Mouse (Mus musculus): Measurements from ENCODE around the gene Ahcy.
"Not testable (repeated sequence)": the region's sequence is repeated elsewhere in the genome, so short reads cannot be mapped to it uniquely, and the experiment has no call there.

The Ahcy gene

GRCm38 (mm10) chr2:155073978-155074765 lies at the start of gene Ahcy:
Ahcy (minus strand) TSS chr2:155074497.
- peak; percentile 94 for DNase-seq

DNA sequence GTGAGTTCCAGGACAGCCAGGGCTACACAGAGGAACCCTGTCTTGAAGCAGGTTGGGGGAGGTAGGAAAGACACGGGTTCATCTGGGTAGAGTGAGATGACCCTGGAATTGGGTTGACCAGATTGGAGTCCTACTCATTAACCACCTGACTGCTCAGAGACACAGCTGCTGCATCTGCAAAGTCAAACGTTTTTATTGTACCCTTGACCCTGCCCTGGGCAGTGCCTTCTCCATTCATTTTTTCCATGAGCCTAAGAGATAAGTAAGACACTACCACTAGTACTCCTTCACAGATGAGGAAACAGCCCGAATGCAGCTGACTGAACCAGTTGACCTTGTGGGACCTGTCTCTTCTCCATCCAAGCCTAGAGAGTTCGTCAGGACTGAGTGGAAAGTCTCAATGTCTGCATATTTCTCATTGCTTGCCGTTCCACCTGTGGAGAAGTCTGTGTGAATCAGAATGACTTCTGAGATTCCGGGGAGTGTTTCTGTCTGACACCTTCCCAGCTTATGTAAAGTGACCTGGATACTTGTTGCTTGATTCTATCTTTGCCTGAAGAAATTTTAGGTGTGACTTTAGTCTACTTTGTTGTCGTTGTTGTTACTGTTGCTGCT lies 41.0 kb upstream of the Ahcy start:
- no peak for DNase-seq

DNA sequence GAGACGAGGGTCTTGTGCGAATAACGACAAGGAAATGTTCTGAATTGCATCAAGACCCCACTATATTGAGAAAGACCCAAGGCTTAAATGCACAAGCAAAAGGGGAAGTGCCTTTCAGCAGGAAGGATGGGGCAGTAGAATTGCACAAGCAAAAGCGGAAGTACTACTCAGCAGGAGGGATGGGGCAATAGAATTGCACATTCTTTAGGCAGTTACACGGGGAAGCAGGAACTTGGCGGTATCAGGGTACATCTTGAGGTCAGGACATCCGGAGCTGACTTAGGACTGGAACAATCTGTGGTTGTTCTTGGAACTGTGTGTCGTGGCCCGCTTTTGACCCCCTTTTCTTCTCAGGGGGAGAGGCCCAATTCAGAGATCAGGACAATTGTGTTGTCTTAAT lies 33.0 kb upstream of the Ahcy start:
- DNase-seq, result not testable (repeated sequence)

DNA sequence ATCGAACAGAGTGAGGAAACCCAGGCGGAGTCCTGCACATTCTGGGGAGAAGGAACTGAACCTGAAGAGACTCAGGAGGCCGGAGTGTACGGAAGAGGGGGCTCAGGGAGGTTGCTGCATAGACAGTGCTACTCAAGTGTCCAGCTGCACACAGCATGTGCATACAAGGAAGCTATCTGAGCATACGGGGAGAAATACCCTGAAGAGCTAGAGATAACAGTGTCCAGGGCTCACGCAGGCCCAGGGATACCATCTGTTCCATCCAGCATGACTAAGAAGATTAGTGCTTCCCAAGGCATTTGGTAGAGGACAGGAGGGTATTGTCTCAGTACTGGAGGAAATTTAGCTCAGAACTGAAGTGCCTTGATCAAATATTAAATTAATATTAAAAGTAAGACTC lies 29.3 kb upstream of the Ahcy start:
- no peak for DNase-seq

DNA sequence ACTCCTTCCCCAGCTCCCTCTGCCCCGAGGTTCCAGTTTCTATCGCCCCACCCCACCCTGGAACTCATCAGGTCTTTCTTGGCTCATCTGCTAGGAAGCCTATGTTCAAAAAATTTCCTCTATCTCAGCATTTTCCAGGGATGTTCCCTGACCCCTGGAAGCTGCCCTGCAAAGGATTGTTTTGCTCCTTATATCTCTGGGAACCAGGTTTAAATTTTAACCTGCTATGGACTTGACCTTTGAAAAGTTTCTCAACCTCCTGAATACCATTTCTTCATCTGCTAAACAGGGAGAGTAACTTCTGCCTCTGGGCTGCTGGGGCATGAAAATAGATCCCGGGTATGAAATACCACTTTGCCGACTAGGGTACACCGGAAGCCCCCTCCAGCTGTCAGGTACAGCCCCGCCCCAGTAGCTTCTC lies 27.5 kb upstream of the Ahcy start:
- DNase-seq, result peak; percentile 75

DNA sequence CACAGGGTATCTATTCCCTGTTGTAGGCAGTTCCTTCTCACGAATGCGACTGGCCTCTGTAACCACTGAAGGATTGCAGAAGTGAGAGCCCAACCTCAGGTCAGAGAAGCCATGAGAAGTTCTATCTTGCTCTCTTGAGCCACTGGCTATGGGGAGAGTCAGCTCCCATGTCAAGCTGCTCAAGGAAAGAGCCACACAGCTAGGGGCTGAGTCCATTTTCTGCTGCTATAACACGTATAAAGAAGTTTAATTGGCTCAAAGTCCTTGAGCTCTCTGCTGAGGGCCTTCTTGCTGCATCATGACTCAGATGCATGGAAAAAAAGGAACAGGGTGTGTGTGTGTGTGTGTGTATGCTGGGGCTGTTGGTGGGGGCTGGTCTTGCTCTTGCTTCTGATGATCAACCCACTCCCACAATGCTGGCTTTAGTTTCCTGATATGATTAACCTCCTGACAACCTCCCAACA lies 26.5 kb upstream of the Ahcy start:
- no peak for DNase-seq

DNA sequence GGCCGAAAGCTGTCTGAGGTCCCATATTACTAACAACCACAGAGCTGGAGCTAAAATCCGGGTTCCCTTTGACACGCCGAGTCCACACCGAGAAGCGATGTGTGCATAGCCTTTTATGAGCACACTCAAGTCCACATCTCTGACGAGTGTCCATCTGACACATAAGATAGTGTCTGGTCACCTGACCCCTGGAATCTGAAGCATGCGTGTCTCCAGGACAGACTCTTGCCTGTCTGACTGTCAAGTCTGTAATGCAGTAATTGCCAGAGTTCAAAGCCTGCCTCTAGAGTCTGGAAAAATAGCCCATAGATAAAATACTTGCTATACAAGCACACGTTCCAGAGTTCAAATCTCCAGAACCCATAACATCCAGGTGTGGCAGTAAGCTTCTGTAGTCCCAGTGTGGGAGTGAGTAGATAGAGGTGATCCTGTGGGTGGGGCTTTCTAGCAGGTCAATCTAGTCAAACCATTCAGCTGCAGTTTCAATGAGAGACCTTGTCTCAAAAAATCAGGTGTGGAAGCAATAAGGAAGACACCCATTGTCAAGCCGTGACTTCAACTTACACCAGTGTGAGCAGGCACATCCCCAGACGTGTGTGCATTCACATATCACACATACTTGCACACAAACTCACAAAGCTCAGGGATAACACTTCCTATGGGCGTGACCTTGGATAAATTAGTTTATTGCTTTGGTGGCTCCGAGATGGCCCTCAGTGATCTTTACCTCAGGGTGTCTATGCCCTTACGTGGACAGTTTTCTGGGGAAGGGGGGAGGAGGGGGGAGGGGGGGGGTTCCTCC lies 25.9 kb upstream of the Ahcy start:
- DNase-seq, result no peak

GRCm38 (mm10) chr2:155099421-155099820 lies 25.1 kb upstream of the Ahcy start:
- peak; percentile 77 for DNase-seq

DNA sequence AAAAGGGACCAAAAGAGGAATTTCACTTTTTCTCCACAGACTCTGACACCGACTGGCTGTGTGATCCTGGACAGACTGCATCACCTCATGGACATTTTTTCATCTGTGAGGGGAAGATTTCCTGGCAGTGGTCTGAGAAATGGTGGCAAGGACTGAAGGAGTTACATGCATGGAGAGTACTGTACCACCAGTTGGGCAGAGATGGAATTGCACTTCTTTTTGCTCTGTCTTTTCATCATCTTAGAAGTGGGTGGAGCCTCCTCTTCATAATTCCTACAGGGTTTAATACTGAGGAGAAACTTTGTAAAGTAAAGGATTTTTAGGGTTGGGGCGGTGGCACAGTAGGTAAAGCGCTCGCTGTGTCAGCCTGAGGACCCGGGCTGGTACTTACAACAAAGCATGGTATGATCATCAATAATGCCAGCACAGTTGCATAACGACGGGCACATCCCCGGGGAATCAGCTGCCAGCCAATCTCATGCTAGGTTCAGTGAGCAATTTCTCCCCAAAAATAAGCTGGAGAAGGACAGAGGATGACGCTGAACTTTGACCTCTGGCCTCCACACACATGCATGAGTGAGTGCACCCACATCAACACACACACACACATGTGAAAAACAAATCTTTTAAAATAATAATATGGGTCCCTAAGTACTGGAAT lies 24.6 kb upstream of the Ahcy start:
- DNase-seq, result peak; percentile 41

GRCm38 (mm10) chr2:155093418-155093817 lies 19.1 kb upstream of the Ahcy start:
- no peak for DNase-seq

- DNase-seq, result no peak
Measured at GRCm38 (mm10) chr2:155091743-155092075, 17.4 kb upstream of the Ahcy start.

DNA sequence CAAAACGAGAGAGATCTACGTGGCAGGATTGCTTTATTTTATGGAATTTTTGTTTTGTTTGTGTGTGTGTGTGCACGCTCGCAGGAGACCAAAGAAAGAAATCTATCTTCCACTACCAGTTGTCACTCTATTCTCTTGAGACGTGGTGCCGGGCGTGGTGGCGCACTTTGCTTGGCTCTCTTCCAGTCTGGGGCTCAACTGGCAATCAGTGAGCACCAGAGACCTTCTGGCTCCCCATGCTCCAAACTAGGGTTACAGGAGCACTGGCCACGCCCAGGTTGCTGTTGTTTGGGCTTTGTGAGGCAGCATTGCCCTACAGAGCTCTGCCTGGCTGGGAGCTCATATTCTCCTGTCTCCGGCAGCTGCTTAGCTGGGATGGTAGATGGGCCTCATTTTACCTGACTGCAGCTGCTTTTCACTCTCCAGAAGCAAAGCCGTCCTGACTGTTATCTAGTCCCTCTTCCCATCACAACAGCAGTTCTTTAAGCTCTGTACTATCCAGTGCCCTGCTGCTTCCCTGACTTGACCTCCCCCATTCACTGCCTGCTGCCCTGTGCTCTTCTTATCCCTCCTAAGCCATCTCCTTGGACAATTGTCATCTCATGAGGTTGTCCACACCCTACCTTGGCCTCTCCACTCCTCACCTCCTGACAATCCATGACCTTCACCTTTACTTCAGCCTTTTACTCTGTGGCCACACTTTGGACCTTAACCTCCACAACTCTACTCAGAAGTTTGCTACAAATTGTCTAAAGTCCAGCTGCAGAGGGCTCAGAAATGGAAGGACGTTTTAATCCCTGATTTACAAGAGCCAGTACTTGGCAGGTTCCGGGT lies 16.8 kb upstream of the Ahcy start:
- DNase-seq, result no peak

GRCm38 (mm10) chr2:155088264-155088663 lies 14.0 kb upstream of the Ahcy start:
- no peak for DNase-seq

DNA sequence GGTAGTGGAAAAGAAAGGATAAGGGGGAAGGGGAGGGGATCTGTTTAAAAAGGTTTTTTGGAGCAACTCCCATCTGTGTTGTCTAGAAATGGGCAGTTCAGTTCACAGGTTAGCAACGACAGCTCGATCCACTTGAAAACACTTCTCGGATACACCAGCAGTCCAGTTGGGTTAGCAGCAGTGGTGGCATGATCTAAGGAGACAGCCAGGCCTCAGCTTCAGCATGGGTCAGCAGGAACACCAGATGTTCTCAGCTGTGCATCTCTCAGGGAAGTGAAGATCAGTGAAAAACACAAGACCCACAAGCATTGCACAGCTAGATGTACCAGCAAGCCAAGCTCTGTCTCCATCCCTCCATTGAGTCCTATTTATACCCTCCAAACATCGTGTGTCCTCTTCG lies 12.0 kb upstream of the Ahcy start:
- no peak for DNase-seq

DNA sequence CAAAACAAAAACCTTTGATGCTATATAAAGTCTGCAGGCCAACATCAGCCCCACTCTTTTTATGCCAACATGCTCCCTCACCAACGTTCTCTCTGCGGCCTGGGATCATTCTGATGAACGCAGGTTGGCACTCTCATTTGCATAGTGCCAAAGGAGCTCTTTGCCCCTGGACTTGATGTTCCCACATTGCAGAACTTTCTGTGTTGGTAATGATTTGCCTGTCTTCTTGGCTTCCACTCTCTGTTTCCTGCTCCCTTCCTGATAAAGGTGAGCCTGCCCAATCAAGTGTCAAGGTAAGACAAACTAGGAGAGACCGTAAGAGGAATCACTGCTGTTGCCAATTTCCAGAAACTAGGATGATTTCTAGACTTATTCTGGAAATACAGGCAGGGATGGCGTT lies 10.2 kb upstream of the Ahcy start:
- peak; percentile 60 for DNase-seq

DNA sequence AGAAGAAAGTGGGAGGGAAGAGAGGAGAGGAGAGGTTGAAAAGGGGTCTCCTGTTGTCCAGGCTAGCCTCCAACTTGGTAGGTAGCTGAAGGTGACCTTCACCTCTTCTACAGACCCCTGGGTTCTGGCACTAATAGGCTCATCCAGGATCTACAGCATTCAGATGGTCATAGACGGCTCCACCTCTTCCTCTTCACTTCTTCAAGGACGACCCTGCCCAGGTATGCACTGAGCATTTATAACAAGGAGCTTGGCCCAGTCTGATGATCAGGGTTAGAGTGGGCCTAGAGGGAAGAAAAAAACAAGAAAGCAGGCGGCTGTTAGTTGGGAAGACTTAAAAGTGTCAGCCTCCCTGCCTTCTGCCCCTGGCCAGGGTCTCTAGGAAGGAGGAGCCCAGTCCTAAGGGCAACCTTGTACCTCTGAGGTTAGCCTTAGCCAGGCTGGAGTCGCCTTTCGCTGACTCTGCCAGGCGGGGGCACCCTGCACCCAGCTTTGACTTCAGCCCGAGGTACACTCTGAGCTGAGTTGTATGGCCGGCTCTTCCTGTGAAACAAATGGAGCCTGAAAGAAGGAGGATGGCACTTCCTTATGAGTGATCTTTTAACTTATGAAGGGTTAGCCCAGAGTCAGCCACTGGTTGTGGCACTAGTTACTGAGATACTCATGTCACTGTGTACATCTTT lies 8.0 kb upstream of the Ahcy start:
- DNase-seq, result peak; percentile 83

- peak; percentile 64 for DNase-seq
Measured at GRCm38 (mm10) chr2:155081056-155081455, 6.8 kb upstream of the Ahcy start.

DNA sequence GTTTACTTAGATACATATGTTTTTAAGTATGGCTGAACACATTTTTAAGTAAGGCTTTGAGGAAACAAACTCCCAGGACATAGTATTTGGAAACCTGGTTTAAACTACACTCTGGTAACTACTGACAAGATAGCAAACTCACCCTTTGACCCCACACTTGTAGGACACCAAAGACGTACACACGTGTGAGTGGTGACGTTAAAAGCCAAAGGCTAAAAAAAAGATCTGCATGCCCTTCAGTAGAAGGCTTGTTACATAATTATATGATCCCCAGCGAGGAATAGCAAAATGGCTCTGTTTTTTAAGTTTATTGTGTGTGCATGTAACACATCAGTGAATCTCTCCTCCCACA lies 5.9 kb upstream of the Ahcy start:
- no peak for DNase-seq

GRCm38 (mm10) chr2:155079500-155080178 lies 5.3 kb upstream of the Ahcy start:
- DNase-seq, result no peak

DNA sequence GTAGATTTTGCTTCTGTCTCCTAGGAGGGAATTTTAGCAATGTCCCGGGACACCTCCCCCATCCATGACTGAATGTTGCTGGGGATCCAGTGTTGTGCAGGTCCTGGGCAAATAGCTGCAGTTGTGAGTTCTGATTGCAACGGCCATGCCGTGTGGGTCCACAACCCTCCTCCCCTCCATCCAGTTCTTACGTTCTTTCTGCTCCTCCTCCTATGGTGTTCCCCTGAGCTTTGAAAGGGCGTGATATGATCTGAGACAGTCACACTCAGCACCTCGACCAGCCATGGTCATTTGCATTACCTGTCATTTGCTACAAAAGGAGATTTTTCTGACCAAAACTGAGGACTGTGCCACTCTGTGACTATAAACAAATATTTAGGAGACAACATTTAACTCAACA lies 1.4 kb upstream of the Ahcy start:
- no peak for DNase-seq

DNA sequence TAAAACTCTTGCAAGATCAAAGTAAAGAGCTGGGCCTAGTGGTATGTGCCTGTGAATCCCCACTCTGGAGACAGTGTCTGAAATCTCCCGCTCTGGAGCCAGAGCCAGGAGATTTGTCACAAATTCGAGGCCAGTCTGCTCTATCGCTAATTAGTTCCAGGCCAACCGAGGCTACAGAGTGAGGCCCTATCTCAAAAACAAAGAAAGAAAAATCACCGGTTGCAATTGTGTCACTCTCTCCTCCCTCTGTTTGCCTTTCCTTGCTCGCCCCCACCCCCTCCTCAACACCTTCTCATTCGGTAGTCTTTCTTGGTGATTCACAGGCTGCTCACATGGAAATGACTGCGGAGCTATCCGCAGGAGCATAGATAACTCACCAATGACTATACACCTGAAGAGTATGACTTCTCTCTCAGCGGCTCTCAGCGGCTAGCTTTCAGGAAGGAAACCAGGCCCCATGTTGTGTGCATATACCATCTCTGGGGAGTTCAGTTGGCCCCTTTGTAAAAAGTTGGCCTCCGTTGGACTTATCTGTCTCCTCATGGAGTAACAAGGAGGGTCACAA lies 551 bp upstream of the Ahcy start:
- no peak for DNase-seq

Measured in kidney, postnatal 14 days (tissue).